Mouse (Mus musculus): ENCODE data around the gene Ropn1l.

The Ropn1l gene

DNA sequence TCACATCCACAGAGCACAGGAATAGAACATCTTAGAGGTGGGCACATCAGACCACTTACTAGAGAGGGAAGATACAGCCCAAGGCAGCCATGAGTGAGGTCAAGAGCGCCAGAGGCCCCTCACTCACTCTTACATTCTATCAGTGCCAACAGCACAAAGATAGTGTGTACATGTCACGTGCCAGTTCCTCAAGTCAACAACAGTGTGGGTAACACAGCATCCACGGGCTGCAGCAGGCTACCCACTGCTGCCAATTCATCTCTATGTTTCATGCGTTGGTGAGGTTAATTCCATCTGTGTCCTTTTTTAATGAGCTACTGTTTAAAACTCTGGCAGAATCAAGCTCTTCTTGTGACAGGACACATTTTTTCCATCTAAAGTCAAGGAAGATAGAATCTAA is 10.8 kb downstream of the Ropn1l start:
- no peak for DNase-seq

DNA sequence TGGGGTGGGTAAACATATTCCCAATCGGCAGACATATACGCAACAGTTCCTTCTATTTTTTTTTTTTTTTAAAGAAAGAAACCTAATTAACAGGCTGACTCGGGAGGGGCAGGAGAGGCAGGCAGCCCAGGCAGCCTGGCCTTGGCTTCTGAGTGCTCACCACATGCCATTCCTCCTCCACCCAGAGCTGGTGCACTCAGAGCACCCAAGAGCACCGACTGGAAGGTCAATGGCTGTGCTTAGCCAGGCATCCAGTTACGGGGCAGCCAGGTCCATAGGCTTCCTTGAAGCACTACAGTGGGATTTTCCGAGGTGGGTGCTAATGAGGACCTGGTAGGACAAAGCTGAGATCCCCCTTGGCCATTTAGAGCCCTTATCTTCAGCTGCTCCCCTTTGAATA is 11.5 kb downstream of the Ropn1l start:
- DNase-seq, result no peak

DNA sequence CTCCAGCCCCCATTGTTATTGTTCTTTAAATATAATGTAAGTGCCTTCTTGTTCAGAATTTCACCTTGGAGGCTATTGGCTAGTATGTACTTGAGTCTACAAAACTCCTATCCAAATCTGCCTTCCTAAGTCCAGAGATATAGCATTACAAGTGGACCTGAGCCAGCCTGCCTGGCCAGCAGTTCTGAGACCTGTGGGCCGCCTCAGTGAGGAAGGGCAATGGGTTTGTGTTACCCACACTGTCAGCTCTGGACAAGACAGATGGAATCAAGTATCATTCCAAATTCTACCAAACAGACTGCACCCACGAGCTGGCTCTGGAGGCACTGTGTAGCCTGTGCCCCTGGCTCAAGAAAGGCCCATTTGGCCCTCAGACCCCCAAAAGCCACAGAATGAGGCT is 16.7 kb downstream of the Ropn1l start:
- DNase-seq, result no peak

DNA sequence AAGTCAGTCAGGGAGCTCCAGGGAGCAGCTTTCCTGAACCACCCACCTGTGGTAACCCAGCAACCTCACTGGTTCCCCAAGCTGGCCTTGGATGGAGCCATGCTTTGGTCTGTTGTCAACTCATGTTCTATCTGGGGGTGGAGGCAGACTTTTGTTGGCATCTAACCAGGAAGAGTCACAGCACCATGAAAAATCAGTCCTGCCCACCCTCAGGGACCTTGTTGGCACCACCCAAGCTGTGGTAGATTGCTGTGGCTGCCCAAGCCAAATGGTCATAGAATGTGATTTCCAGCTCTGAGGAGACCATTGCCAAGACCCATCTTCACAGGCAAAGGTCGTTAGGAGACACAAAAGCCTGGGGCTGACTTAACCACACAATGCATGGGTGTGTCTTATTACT is 17.5 kb downstream of the Ropn1l start:
- DNase-seq, result no peak

DNA sequence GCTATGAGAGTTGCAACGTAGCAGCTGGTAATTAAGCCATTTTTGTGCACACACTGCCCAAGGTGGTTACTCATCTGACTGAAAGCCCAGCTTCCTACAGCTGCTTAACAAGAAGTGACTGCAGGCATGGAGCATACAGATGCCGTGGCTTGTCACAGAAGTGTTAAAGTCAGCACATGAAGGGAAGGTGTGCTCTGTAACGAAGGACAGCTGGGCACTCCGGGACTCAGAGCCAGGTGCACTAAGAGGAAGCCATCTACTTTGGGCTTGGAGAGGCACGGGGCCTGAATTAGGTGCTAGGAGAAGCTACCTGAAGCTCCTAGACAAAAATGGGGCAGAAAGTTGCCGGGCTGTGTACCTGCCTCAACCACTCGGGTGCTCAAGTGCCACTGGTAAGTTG is 19.8 kb downstream of the Ropn1l start:
- no peak for DNase-seq

DNA sequence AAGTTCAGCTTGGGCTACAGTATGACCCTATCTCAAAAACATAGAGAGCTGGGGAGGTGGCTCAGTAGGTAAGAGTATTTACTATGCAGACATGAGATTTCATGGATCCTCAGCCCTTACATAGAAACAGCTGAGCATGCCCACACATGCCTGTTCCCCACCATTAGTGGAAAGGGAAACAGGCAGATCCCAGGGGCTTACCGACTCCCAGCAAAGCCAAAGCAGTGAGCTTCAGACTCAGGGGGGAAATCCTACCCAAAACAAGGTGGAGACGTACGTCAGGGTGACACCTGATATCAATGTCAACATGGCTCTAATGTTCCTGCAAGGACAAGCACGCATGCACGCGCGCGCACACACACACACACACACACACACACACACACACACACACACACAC is 21.7 kb downstream of the Ropn1l start:
- no peak for DNase-seq

DNA sequence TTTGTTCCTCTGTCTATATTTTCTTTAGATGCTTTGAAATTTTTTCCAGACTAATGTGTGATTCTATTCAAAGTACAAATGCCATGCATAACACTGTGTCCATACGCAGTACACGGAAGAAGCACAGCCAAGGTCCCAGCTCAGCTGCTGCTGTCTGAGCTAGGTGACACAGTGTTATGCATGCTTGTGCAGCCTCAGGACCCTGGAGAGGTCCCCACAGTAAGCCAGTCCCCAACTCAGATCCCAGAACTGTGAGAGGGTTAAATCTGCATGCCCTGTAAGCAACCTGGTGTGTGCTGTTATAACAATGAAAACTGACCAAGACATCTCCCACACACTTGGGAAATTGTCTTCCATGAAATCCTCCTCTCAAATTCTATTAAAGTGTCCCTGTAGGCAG is 23.5 kb downstream of the Ropn1l start:
- DNase-seq, result no peak

DNA sequence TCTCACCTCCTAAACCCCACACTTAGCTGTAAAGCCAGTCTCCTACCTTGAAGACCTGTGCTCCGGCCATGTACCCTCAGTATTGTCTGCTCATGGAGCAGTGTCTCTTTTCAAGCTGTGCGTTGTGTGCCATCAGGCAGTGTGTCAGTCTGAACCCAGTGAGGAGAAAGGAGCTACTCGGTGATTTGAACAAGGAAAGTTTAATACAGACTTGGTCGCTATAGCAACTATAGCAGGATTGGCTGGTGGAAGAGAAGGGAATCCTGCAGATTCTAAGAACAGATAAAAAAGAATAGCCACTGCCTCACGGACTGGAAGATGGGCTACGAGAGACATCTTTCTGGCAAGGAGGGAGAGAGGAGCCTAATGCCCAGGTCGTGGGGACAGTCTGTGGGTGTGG is 24.1 kb downstream of the Ropn1l start:
- DNase-seq, result no peak

DNA sequence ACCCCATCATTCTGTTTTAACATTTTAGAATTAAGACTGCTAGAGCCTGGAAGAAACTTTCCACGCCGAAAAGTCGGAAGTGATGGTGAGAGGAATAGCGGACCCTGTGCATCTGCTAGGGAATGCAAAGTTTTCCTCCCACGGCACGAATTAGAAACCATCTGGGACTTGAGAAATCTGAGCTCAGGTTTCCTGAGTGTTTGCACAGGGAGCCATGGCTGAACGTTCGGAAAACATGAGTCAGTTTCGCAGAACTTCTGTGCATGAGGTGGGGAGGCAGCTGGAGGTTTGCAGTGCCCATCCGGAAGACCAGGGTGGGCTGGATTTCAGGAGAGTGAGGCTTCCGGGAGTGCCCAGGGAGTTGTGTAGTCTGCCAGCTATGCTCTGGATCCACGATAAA is 25.0 kb downstream of the Ropn1l start:
- DNase-seq, result peak in 1 of 2 experiments; percentile 19

DNA sequence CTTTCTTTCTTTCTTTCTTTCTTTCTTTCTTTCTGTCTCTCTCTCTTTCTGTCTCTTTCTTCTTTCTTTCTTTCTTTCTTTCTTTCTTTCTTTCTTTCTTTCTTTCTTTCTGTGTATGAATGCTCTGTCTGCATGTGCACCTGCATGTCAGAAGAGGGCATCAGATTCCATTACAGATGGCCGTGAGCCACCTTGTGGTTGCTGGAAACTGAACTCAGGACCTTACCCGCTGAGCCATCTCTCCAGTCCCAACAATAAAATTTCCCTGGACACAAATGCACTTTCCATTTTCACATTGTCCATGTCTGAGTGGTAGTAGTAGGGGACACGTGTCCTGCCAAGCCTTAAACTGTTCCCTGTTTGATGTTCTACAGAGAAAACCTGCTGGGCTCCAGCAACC is 26.1 kb downstream of the Ropn1l start:
- no peak for DNase-seq

DNA sequence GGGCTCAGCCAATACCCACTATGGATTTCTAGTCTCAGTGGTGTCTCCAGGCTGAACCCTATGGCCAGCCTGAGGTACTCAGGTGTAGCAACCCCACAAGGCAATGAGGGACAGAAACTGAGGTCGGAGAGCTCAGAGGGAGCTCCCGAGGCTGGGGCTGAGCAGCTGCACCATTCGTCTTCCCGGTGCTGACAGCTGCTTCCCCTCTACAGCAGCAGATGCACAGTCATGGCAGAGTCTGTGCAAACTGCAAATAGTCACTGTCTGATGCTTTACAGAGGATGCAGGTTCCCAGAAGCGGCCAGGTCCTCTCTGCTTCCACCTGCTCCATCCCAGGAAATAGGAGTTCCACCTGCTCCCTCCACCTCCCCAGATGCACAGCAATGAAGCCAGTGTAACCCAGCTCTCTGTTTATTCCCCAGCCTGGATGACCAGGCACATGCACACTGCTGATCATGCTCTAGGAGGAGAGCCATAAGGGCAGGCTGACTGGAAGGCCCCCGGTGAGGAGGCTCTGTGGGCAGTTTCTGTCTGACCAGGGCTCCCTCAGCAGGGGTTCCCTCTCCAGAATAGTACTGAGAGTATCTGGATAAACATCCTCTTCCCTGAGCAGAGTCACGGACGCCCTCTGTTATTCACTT is 27.4 kb downstream of the Ropn1l start:
- no peak for DNase-seq

DNA sequence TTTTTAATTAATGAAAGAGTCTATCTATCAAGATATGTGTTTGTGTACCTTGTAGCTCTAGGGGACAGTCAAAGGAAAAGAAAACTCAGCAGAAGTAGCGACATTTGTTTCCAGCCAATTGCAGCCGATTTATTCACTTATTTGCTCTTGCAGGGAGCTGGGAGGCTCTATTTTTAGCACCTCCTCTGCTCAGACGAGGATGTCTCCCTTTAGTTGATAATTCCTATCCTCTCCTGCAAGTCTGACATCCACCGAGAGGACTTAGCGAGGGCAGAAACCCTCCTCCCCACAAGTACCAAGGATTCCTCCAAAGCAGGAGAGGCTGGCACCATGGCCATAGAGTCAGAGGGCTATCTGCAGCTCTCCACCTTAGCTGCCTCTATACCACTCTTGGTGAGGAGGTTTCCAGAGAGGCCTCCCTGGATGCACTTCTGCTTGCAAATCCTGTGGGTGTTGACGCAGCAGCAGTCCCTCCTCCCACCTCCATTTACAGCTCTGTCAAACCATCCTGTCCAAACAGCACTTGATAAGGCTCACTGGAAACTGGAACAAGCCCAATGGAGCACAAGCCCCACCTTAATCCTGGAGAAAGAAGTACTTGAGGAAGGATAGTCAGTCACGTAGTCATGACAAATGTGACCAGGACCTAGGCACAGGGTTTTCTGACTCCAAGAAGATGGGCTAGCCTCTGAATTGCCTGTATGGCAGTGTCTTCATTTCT is 30.7 kb downstream of the Ropn1l start:
- no peak for DNase-seq

DNA sequence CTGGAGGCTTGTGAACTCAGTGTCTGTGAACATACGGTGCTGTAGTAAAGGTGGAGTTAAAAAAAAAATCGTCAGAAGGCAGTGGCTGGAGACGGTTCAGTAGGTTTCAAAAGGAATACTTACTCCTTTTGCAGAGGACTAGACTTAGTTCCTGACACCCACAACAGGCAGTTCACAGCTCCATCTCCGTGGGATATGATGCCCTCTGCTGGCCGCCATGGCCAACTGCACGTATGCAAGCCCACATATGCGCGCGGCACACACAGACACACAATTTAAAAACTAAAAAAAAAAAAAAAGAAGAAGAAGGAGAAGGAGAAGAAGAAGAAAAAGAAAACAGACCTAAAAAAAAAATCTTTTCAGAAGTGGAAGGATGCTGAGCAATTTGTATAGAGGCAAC is 34.5 kb downstream of the Ropn1l start:
- DNase-seq, result peak; percentile 49 to 63

DNA sequence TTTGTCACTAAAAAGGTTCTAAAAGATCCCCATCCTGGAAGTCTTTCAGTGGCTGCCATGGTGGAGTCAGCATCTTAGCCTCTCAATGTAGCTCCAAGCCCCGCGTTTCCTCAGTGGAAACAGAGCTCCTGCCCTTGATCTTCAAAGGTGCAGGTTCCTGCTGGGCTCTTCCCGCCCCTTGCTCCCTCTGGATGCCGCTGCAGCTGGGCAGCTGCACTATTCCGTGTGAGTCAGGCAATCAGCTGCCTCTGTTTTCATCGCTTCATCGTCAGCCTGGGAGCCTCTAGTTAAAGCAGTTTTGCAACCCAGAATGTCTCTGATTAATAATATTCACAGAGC is 34.9 kb downstream of the Ropn1l start:
- no peak for DNase-seq

DNA sequence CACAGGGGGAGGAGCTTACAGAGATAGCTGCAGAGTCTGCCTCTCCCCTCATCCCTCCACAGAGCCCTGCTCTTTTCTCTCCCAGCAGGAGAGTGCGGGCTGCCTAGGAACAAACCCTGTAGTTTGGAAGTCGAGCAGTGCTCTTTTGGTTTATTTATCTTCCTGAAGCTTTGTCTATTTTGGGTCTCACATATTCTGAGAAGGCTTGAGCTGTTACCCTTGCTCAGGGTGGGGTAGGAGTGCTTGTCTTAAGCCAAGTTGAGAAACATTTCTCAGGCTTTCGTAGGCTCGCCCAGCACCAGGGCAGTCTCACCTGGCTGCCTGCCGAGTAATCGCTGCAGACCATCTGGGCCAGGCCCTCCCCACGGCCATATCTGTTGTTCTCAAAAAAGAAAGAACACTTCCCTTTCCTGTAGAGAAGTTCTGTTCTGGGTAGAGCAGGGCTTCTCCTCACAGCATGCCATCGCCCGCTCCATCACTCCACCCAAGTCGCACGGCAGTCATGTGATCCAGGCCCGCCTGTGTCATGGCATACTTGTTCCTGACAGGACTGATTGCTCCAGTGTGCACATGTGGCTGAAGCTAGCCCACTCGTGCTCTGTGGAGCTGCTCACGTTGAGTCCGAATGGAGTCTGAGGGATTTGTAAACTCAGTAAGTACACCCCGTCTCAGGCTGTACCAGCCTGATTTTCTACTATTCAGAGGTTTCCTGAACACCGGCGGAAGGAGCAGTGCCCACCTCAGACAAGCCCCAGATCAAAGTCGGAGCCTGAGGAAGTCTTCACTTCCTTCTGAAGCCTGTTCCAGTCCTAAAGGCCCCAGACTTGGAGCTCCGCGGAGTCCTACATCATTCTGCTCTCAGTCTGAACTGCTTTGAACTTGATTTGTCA is 35.5 kb downstream of the Ropn1l start:
- peak; percentile 80 to 88 for DNase-seq

DNA sequence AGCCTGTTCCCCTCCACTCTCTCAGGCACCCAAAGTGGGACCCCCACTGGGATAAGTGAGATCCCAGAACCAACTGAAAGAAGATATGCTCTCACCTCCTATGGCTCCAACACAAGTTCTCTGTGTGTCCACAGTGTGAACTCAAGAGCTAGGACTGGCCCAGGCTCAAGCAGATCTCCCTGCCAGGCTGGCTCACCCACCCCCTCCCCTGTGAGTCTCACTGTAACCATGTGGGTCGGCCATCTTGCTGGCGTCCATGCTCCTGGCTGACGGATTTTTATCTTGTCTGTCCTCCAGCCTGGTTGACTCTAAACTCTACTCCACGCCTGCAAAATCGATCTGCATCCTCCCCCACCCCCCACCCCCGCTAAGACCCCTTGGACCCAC is 36.1 kb downstream of the Ropn1l start:
- peak in 1 of 2 experiments; percentile 10 for DNase-seq

DNA sequence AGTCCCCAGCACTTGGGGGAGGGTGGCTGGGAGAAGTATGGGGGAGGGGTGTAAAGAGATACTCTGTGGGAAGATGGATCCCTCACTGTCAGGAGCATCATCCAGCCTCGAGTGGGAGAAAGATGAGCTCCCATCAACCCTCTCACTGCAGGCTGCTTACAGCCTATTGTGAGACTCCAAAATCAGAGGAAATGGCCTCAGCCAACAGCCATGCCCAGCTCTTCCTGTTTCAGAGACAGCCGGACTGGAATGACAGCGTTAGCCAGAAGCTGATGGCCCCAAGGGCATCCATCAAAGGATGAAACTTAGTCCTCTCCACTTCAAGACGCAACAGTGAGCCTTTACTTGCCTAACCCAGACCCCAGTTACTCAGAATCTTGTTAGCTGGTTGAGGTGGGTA is 38.4 kb downstream of the Ropn1l start:
- DNase-seq, result peak; percentile 53 to 71

DNA sequence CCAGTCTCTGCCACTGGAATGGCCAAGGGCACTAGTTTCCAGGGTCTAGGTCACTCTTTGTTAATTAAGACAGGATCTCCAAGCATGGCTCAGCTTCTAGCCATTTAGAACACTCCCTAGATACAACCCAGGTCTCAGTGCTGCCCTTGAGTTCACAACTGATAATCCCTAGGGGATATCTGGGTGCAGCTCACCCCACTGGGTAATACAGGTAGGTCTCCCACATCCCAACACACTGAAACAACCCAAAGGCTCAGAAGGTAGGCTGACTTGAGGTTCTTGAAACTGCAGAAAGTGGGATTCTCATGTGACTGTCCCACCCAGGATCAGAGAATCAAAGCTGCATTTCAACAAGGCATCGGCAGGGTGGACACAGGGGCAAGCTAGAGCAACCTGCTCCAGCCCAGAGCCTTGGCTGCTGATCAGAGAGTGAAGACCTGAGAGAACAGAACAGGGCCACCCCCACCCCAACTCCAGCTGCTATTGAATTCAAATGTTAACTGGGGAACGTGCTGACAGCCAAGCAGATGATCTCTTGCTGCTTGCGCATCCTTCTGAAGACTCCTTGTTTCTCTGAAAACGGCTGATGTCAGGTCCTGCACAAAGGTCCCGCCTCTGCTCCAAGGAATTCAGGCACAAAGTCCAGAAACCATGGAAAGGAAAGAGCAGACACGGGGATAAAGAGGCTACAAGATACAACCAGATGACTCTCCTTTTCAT is 39.2 kb downstream of the Ropn1l start:
- DNase-seq, result no peak

DNA sequence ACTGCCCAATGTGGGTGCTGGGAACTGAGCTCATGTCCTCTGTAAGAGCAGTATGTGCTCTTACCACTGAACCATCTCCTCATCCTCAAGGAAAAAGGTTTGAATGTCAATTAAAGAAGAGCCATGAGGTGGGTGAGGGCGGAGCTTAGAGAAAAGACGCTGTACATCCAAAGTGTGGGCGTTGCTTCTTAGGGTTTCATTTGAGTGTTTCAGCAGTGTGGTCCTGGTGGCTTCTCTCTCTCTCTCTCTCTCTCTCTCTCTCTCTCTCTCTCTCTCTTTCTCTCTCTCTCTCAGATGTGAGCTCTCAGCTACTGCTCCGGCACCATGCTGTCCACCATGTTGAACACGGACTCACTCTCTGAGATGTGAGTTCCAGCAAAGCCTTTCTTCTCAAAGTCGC is 39.9 kb downstream of the Ropn1l start:
- DNase-seq, result no peak

DNA sequence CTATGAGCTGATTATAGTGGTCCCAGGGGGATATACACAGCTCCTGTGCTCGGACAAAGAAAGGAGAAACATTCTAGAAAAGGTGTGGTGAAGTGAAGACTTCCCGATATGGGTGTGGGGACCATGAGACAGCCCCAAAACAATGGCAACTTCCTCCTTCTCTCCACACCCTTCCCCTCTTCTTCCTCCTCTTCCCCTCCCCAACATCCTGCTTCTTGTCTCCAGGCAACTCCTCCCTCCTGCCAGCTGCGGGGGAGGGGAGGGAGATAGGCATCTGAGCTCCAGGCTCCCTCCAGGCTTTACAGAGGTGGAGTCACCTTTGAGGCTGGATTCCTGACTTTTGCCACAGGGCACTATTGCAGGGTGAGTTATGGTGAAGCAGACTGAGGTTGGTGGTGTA is 40.6 kb downstream of the Ropn1l start:
- peak; percentile 55 to 71 for DNase-seq

DNA sequence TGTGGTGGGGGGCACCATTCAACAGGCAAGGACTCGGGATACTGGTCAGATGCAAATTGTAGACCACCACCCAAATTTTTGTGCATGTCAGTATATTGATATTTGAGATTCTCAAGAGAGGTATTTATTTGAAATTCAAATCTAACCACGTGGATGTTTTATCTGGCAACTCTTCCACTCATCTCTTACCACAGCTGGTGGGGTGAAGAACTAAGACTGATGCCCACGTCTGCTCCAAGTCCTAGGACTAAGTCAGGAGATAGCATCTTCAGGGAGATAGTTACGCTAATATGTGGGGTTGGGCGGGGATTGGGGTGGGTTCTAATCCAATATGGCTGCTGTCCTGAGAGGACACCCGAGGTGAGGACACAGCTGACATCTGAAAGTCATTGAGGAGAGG is 41.1 kb downstream of the Ropn1l start:
- DNase-seq, result no peak

DNA sequence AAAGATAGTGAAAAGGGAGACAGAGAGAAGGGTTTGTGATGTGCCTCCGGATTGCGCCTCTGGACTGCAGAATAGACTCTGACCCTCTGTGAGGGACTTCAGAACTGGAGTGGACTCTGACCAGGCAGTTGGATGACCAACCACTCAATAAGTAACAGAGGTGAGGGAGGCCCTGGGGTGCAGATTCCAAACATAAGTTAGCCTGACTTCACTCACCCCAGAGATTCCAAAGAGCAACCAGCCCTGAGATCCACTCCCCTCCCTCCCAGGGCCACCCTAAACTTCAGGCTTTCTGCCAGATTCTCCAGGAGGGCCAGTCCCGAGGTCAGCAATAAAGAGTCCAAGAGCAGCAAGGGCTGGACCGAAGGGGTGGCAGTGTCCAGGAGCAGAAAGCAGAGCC is 46.0 kb downstream of the Ropn1l start:
- DNase-seq, result peak in 1 of 2 experiments; percentile 10

DNA sequence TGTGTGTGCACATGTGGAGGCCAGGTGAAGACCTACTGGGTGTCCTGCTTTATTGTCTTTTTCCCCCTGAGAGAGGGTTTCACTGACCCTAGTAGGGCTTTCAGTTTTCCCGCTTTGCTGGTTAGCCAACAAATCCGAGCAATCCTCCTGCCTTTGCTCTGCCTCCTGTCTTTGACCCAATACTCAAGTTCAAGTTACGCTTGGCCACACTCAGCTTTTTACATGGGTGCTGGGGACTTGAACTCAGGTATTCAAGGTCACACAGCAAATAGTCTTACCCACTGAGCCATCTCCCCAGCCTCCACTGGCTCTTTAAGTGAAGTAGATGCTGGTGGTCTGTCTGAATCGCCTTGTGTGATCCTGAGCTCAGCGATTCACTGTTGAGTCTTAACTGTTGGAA is 46.7 kb downstream of the Ropn1l start:
- peak in 1 of 2 experiments; percentile 6 for DNase-seq
